Mouse (Mus musculus) CH12.LX (cell line): ENCODE results near the gene Eps8l3. TPM values are rescaled to one million over a fixed set of nuclear protein-coding genes. Genes with fewer than 3 reads are reported as not detected.

Experiments
- DNase-seq: peaks from one replicate; pipeline ENCODE4 v3.0.0-alpha.2; 2013; ENCODE audit errors: extremely low read depth
- H3K27ac ChIP-seq: 2 replicates; pipeline ENCODE4 v1.5.1; 2012; ENCODE audit warnings: low read depth, mild to moderate bottlenecking, control low read depth, moderate library complexity; ENCODE audit not compliant: insufficient read depth
- H3K27me3 ChIP-seq: replicated peaks from 2 replicates; pipeline ENCODE3; 2012; ENCODE audit warnings: inconsistent platforms
- H3K36me3 ChIP-seq, 2 experiments: replicated peaks in 1 of 2; 2 replicates each; pipeline versions ENCODE3 to v1.6.1; 2012; ENCODE audit warnings: inconsistent platforms in 1 of 2, low read length in 1 of 2, mild to moderate bottlenecking in 1 of 2, mixed read lengths in 1 of 2, moderate library complexity in 1 of 2; ENCODE audit not compliant: control insufficient read depth in 1 of 2, insufficient read depth in 1 of 2
- H3K4me1 ChIP-seq, 2 experiments: 2 replicates each; pipeline ENCODE4 v1.6.1; 2012; ENCODE audit warnings: inconsistent platforms in 1 of 2, moderate library complexity in 1 of 2; ENCODE audit not compliant: insufficient read depth in 2 of 2, control insufficient read depth in 1 of 2
- H3K4me2 ChIP-seq: 2 replicates; pipeline ENCODE4 v1.6.1; 2012; ENCODE audit warnings: low read depth, mild to moderate bottlenecking, control low read depth; ENCODE audit not compliant: poor library complexity, insufficient read depth, severe bottlenecking
- H3K4me3 ChIP-seq, 3 experiments: fragments of 150-350 bp in 1 of 3; sonication (generic) in 1 of 3; replicated peaks in 1 of 3; 2 replicates each; pipeline versions ENCODE3 to v1.5.1; 2011 to 2012; ENCODE audit warnings: low read depth in 2 of 3, low read length in 2 of 3, mild to moderate bottlenecking in 2 of 3, moderate library complexity in 2 of 3, control low read depth in 1 of 3, improper control_type of control experiment in 1 of 3, inconsistent platforms in 1 of 3, mixed read lengths in 1 of 3; ENCODE audit not compliant: poor library complexity in 1 of 3
- H3K79me2 ChIP-seq: replicated peaks from 2 replicates; pipeline ENCODE4 v1.6.1; 2012; ENCODE audit warnings: mild to moderate bottlenecking, moderate library complexity; ENCODE audit not compliant: control insufficient read depth, poor library complexity, insufficient read depth, severe bottlenecking; ENCODE audit errors: extremely low read depth
- H3K9ac ChIP-seq: 2 replicates; pipeline ENCODE4 v1.6.1; 2012; ENCODE audit warnings: low read depth, mild to moderate bottlenecking, control low read depth, moderate library complexity; ENCODE audit not compliant: insufficient read depth
- H3K9me3 ChIP-seq: replicated peaks from 2 replicates; pipeline ENCODE3; 2012; ENCODE audit warnings: low read length, inconsistent platforms, mixed read lengths
- BHLHE40 ChIP-seq: IDR thresholded peaks from 2 replicates; pipeline ENCODE4 v1.6.1; 2011; ENCODE audit warnings: mild to moderate bottlenecking, low read depth, low read length, improper control_type of control experiment
- HCFC1 ChIP-seq: IDR thresholded peaks from 2 replicates; pipeline ENCODE4 v1.6.1; 2012; ENCODE audit warnings: low read depth, mild to moderate bottlenecking, inconsistent platforms, low read length, improper control_type of control experiment
- JUN ChIP-seq: IDR thresholded peaks from 2 replicates; pipeline ENCODE4 v1.6.1; 2011; ENCODE audit warnings: low read depth, mild to moderate bottlenecking, low read length, improper control_type of control experiment, moderate library complexity; ENCODE audit not compliant: insufficient read depth
- MAX ChIP-seq: IDR thresholded peaks from 2 replicates; pipeline ENCODE4 v1.6.1; 2011; ENCODE audit warnings: low read length, improper control_type of control experiment
- MEF2A ChIP-seq: IDR thresholded peaks from 2 replicates; pipeline ENCODE4 v1.6.1; 2014; ENCODE audit warnings: low read depth, mild to moderate bottlenecking, inconsistent platforms, low read length, improper control_type of control experiment, borderline replicate concordance
- MXI1 ChIP-seq: IDR thresholded peaks from 2 replicates; pipeline ENCODE4 v1.6.1; 2011; ENCODE audit warnings: mild to moderate bottlenecking, low read depth, low read length, improper control_type of control experiment
- MYC ChIP-seq: IDR thresholded peaks from 2 replicates; pipeline ENCODE4 v1.6.1; 2011; ENCODE audit warnings: low read depth, mild to moderate bottlenecking, improper control_type of control experiment, low read length
- PAX5 ChIP-seq: IDR thresholded peaks from 2 replicates; pipeline ENCODE4 v1.6.1; 2012; ENCODE audit warnings: low read length, inconsistent platforms, mixed read lengths
- RAD21 ChIP-seq: IDR thresholded peaks from 2 replicates; pipeline ENCODE4 v1.6.1; 2011; ENCODE audit warnings: low read depth, mild to moderate bottlenecking, low read length, improper control_type of control experiment, moderate library complexity
- RCOR1 ChIP-seq: conservative IDR thresholded peaks from 2 replicates; pipeline ENCODE4 v1.6.1; 2012; ENCODE audit warnings: low read depth, mild to moderate bottlenecking, inconsistent platforms, low read length, improper control_type of control experiment
- TCF12 ChIP-seq: IDR thresholded peaks from 2 replicates; pipeline ENCODE4 v1.6.1; 2014; ENCODE audit warnings: low read depth, mild to moderate bottlenecking, inconsistent platforms, low read length, improper control_type of control experiment
- UBTF ChIP-seq: IDR thresholded peaks from 2 replicates; pipeline ENCODE4 v1.6.1; 2012; ENCODE audit warnings: low read depth, mild to moderate bottlenecking, inconsistent platforms, low read length, improper control_type of control experiment, moderate library complexity
- ZMIZ1 ChIP-seq: IDR thresholded peaks from 2 replicates; pipeline ENCODE4 v1.6.1; 2012; ENCODE audit warnings: low read depth, mild to moderate bottlenecking, inconsistent platforms, low read length, improper control_type of control experiment
- ZNF384 ChIP-seq: IDR thresholded peaks from 2 replicates; pipeline ENCODE4 v1.6.1; 2012; ENCODE audit warnings: low read depth, low read length, improper control_type of control experiment, inconsistent platforms
- dilution Hi-C: fragments of 300-500 bp; cut with MboI; formaldehyde crosslinking; loops from 2 replicates; pipeline ENCODE4 v1.14.3; 2020; ENCODE audit warnings: low sequenced_read_pairs; ENCODE audit not compliant: extremely low pct_unique_long_range_greater_than_20kb, extremely low pct_ligation_motif_present
- in situ Hi-C: fragments of 300-500 bp; cut with MboI; formaldehyde crosslinking; loops from 3 replicates; pipeline ENCODE4 v1.14.3; 2019; ENCODE audit warnings: low sequenced_read_pairs, low pct_ligation_motif_present, low pct_unique_long_range_greater_than_20kb, mixed read lengths
- polyA plus RNA-seq: library from polyadenylated mRNA; unstranded; fragments of >175 nt; gene quantifications from 2 replicates; pipeline ENCODE4 v1.2.1, GENCODE M21; 2012; ENCODE audit warnings: low read depth; ENCODE audit not compliant: insufficient read length
- total RNA-seq, 2 experiments: library from RNA; depleted of rRNA; stranded (reverse); fragments of 300-350 nt in 1 of 2; fragments of >200 nt in 1 of 2; gene quantifications; 2 replicates each; pipeline ENCODE4 v1.2.3; 2012 to 2014

The Eps8l3 gene
- total and polyA plus RNA-seq, 3 experiments = not detected

DNA sequence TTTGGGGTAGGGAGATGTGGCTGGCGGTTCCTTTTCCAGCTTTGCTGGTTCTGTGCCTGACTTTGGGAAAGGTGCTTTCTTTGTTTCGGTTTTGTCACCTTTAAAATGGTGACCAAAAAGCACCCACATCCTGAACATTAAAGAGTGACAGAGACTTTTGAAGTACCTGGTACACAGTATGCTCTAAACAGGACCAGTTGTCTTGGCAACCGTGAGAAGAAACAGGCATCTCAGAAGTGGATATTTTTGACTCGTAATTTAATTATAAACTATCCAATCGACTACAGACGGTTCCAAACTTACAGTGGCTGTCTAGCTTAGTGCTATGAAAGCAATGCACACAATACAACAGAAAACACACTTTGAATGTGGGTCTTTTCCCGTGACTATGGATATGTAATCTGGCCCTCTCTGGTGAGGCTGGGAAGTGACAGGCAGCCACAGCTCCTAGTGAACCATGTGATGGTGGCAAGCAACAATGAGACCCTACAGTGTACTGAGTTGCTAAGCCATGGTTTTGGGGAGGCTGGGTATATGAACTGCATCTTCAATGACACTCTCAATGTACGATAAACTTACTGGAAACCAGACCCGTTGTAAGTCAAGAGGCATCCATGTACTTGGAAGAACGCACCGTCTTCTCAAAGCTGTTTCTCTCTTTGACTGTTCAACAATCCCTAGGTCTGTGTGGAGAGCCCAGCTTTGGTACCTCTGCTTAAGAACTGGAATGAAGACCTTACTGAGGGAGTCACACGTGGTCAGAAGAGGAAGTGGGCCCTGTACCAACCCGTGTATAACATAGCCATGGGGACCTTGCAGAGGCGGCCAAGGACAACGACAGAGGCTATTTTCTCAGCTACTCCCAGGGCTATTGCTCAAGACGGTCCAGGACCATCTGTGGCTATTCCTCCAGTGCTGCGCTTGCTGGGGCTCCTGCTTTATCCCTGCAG lies 23.5 kb upstream of the Eps8l3 start:
- peaks cover 27 to 57% of the 10 kb centered on the region in 2 experiments for H3K4me1 ChIP-seq
- H3K27ac ChIP-seq = no peak overlapping the region
- no peaks in the 10 kb centered on the region for H3K27me3 ChIP-seq
- H3K4me3 ChIP-seq = no peak overlapping the region
- no peaks in the 10 kb centered on the region for H3K9me3 ChIP-seq
- H3K9ac ChIP-seq = no peak overlapping the region
- no peak overlapping the region for H3K4me2 ChIP-seq
- no peaks in the 10 kb centered on the region for H3K36me3 ChIP-seq
- dilution Hi-C loops (no loop called here), in situ Hi-C loops (no loop called here)
- TF ChIP-seq BHLHE40 = peak; percentile 32; the same call in 1 of the 2 replicates
- TF ChIP-seq HCFC1 = no peak
- no peak; the same call in 1 of the 2 replicates for TF ChIP-seq MXI1
- peak; percentile 81 for TF ChIP-seq MYC
- TF ChIP-seq MAX = peak; percentile 86
- TF ChIP-seq, all 38 proteins: peak for 3
- no peak for DNase-seq
- no peaks in the 10 kb centered on the region for H3K79me2 ChIP-seq

DNA sequence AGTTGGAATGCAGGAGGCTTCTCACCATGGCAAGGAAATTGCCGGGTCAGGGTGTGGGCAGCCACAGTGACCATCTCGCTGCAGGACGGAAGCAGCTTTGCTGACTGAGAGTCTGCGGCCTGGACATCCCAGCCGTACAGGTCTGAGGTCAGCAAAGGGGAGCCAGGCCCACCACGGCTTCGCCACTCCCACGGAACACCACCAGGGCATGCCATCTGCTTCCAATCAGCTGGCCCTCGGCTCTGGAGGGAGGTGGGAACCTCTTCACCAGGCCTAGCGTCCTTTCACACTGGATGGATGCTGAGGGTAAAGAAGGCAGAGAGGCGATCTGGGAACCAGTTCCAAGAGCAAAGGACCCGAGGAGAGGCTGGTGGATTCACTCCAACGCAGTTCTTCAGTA lies 21.7 kb upstream of the Eps8l3 start:
- TF ChIP-seq HCFC1 (no peak), MEF2A (no peak), JUN (no peak), PAX5 (no peak), RAD21 (no peak), UBTF (no peak), ZNF384 (no peak), RCOR1 (no peak), TCF12 (no peak), ZMIZ1 (no peak)
- no peaks in the 10 kb centered on the region for H3K36me3 ChIP-seq
- no peaks in the 10 kb centered on the region for H3K27me3 ChIP-seq
- H3K79me2 ChIP-seq = no peaks in the 10 kb centered on the region
- H3K27ac ChIP-seq = no peak overlapping the region
- DNase-seq = no peak
- H3K4me1 ChIP-seq = peaks cover 15 to 46% of the 10 kb centered on the region in 2 experiments
- H3K9me3 ChIP-seq = no peaks in the 10 kb centered on the region
- no peak overlapping the region for H3K4me3 ChIP-seq
- in situ Hi-C loops (no loop called here), dilution Hi-C loops (no loop called here)
- H3K9ac ChIP-seq = no peak overlapping the region
- H3K4me2 ChIP-seq = no peak overlapping the region
